Mouse (Mus musculus) ES-E14 (cell line): ENCODE measurements around the gene Atg2a. TPM values are rescaled to one million over a fixed set of nuclear protein-coding genes. Genes with fewer than 3 reads are reported as not detected.

Experiments
- DNase-seq: peaks from one replicate; pipeline ENCODE4 v3.0.0-alpha.2; 2013; ENCODE audit warnings: low read depth, low spot score
- H3K27ac ChIP-seq: 2 replicates; pipeline ENCODE4 v1.5.1; 2012; ENCODE audit warnings: low read depth, mild to moderate bottlenecking, low read length, moderate library complexity, mixed read lengths; ENCODE audit not compliant: poor library complexity, insufficient read depth, severe bottlenecking
- H3K36me3 ChIP-seq: 2 replicates; pipeline ENCODE4 v1.6.1; 2012; ENCODE audit warnings: mild to moderate bottlenecking, low read length, moderate library complexity, mixed read lengths; ENCODE audit not compliant: control insufficient read depth, poor library complexity, insufficient read depth, severe bottlenecking
- H3K4me1 ChIP-seq, 2 experiments: fragments of 150-350 bp in 1 of 2; sonication (generic) in 1 of 2; 2 replicates each; pipeline ENCODE4 v1.6.1; 2012; ENCODE audit warnings: low read length in 2 of 2, mild to moderate bottlenecking in 1 of 2, mixed read lengths in 1 of 2; ENCODE audit not compliant: control insufficient read depth in 2 of 2, insufficient read depth in 2 of 2, poor library complexity in 1 of 2
- H3K4me3 ChIP-seq, 2 experiments: fragments of 150-350 bp in 1 of 2; sonication (generic) in 1 of 2; 2 replicates each; pipeline ENCODE4 v1.5.1; 2012; ENCODE audit warnings: low read length in 2 of 2, low read depth in 1 of 2, mild to moderate bottlenecking in 1 of 2, mixed read lengths in 1 of 2; ENCODE audit not compliant: insufficient read depth in 1 of 2, poor library complexity in 1 of 2, severe bottlenecking in 1 of 2
- H3K9ac ChIP-seq: 2 replicates; pipeline ENCODE4 v1.6.1; 2012; ENCODE audit warnings: low read depth, mild to moderate bottlenecking, low read length, mixed read lengths; ENCODE audit not compliant: poor library complexity, insufficient read depth, severe bottlenecking
- H3K9me3 ChIP-seq: fragments of 150-350 bp; sonication (generic); 2 replicates; pipeline ENCODE4 v1.6.1; 2012; ENCODE audit warnings: low read depth, mild to moderate bottlenecking, low read length; ENCODE audit not compliant: control insufficient read depth, insufficient read depth
- CHD2 ChIP-seq: IDR thresholded peaks from 2 replicates; pipeline ENCODE4 v1.6.1; 2014; ENCODE audit warnings: mild to moderate bottlenecking, low read depth, low read length, inconsistent platforms
- HCFC1 ChIP-seq: IDR thresholded peaks from 2 replicates; pipeline ENCODE4 v1.6.1; 2012; ENCODE audit warnings: low read length, inconsistent platforms, borderline replicate concordance; ENCODE audit not compliant: insufficient read depth
- MAFK ChIP-seq: IDR thresholded peaks from 2 replicates; pipeline ENCODE4 v1.6.1; 2014; ENCODE audit warnings: mild to moderate bottlenecking, low read depth, low read length, inconsistent platforms; ENCODE audit not compliant: insufficient read depth
- ZC3H11A ChIP-seq: IDR thresholded peaks from 2 replicates; pipeline ENCODE4 v1.6.1; 2012; ENCODE audit warnings: low read depth, mild to moderate bottlenecking, inconsistent platforms, low read length, borderline replicate concordance
- ZNF384 ChIP-seq: IDR thresholded peaks from 2 replicates; pipeline ENCODE4 v1.6.1; 2012; ENCODE audit warnings: low read depth, low read length, inconsistent platforms
- in situ Hi-C, 2 experiments: fragments of 600-800 bp; cut with MboI; formaldehyde crosslinking; loops; one replicate each; pipeline ENCODE4 v1.15.1; 2025; ENCODE audit warnings: low sequenced_read_pairs in 2 of 2, inconsistent platforms in 1 of 2; ENCODE audit not compliant: unreplicated experiment in 2 of 2
- total RNA-seq: library from RNA; depleted of rRNA; stranded (reverse); fragments of 300-350 nt; gene quantifications from 2 replicates; pipeline ENCODE4 v1.2.3, GENCODE M21; 2012

Atg2a gene
- total RNA-seq, 1 experiment = 31.8 TPM

- in situ Hi-C loops = no loop called here
- H3K4me3 ChIP-seq = no peak overlapping the region
- peaks cover 27% of the 10 kb centered on the region for H3K36me3 ChIP-seq
- DNase-seq = no peak
- H3K9me3 ChIP-seq = no peaks in the 10 kb centered on the region
- H3K27ac ChIP-seq = no peak overlapping the region
- H3K9ac ChIP-seq = no peak overlapping the region; the same call in 1 of the 2 replicates
- peaks cover 8 to 10% of the 10 kb centered on the region in 2 experiments for H3K4me1 ChIP-seq
- TF ChIP-seq ZNF384 (no peak), CHD2 (no peak), ZC3H11A (no peak), MAFK (no peak), HCFC1 (no peak)
Measured at GRCm38 (mm10) chr19:6279481-6280144, 38.1 kb downstream of the Atg2a start.

GRCm38 (mm10) chr19:6280554-6280953 is 39.1 kb downstream of the Atg2a start:
- Histone ChIP-seq H3K4me1 (peaks cover 5 to 10% of the 10 kb centered on the region in 2 experiments; a peak in 3 of 4 replicates), H3K36me3 (peaks cover 35% of the 10 kb centered on the region), H3K27ac (no peak overlapping the region), H3K9me3 (no peaks in the 10 kb centered on the region), H3K9ac (no peak overlapping the region), H3K4me3 (no peak overlapping the region)
- DNase-seq = no peak
- TF ChIP-seq ZNF384 (no peak), CHD2 (no peak)
- in situ Hi-C loops = no loop called here

GRCm38 (mm10) chr19:6281122-6282020 is 39.9 kb downstream of the Atg2a start:
- no peaks in the 10 kb centered on the region for H3K9me3 ChIP-seq
- H3K27ac ChIP-seq = no peak overlapping the region
- DNase-seq = no peak
- in situ Hi-C loops = no loop called here
- no peak overlapping the region for H3K9ac ChIP-seq
- peaks cover 43% of the 10 kb centered on the region for H3K36me3 ChIP-seq
- H3K4me3 ChIP-seq = no peak overlapping the region
- peaks cover 5 to 10% of the 10 kb centered on the region in 2 experiments; a peak in 3 of 4 replicates for H3K4me1 ChIP-seq
- TF ChIP-seq CHD2 (no peak), MAFK (no peak), ZC3H11A (no peak), ZNF384 (no peak), HCFC1 (no peak)

- Histone ChIP-seq H3K27ac (no peak overlapping the region), H3K4me1 (peaks cover 5 to 8% of the 10 kb centered on the region in 2 experiments; a peak in 3 of 4 replicates), H3K9ac (no peak overlapping the region), H3K9me3 (no peaks in the 10 kb centered on the region), H3K36me3 (peaks cover 44% of the 10 kb centered on the region), H3K4me3 (no peak overlapping the region)
- DNase-seq = no peak
- in situ Hi-C loops = no loop called here
- no peak for TF ChIP-seq MAFK
- no peak for TF ChIP-seq HCFC1
- no peak for TF ChIP-seq ZC3H11A
- TF ChIP-seq ZNF384 = no peak
- TF ChIP-seq CHD2 = no peak
Measured at GRCm38 (mm10) chr19:6283001-6283400, 41.5 kb downstream of the Atg2a start.
